Mouse (Mus musculus) T-helper 17 cell (primary cell): ENCODE measurements around the gene Adamts7.

Experiments used
- in situ Hi-C, 2 experiments: fragments of 300-600 bp; cut with MboI, MseI; formaldehyde crosslinking; loops; 1 replicate in 1 of 2; 2 replicates in 1 of 2; pipeline ENCODE4 v1.15.1; 2025; ENCODE audit warnings: high pct_unique_total_duplicates in 2 of 2

The Adamts7 gene

GRCm38 (mm10) chr9:90232781-90233690 is 70.2 kb downstream of the Adamts7 start:
- in situ Hi-C loops, result no loop called here

GRCm38 (mm10) chr9:90233906-90234419 is 71.1 kb downstream of the Adamts7 start:
- in situ Hi-C loops, result no loop called here

- in situ Hi-C loops, result no loop called here
Measured at GRCm38 (mm10) chr9:90234786-90235185, 71.9 kb downstream of the Adamts7 start.

- in situ Hi-C loops, result no loop called here
Measured at GRCm38 (mm10) chr9:90235258-90235882, 72.5 kb downstream of the Adamts7 start.

GRCm38 (mm10) chr9:90236817-90237216 is 73.9 kb downstream of the Adamts7 start:
- in situ Hi-C loops, result no loop called here

- in situ Hi-C loops, result no loop called here
Measured at GRCm38 (mm10) chr9:90237232-90238062, 74.6 kb downstream of the Adamts7 start.

GRCm38 (mm10) chr9:90240560-90240959 is 77.7 kb downstream of the Adamts7 start:
- in situ Hi-C loops, result loop anchor here in 1 of 2 experiments (5.0 kb wide), 1 partner anchor 113 kb away; no protein-coding TSS in a partner anchor

GRCm38 (mm10) chr9:90241041-90241440 is 78.2 kb downstream of the Adamts7 start:
- in situ Hi-C loops, result loop anchor here in 1 of 2 experiments (5.0 kb wide), 1 partner anchor 114 kb away; no protein-coding TSS in a partner anchor

GRCm38 (mm10) chr9:90241618-90242017 is 78.7 kb downstream of the Adamts7 start:
- in situ Hi-C loops, result loop anchor here in 1 of 2 experiments (5.0 kb wide), 1 partner anchor 114 kb away; no protein-coding TSS in a partner anchor

- in situ Hi-C loops, result loop anchor here in 1 of 2 experiments (5.0 kb wide), 1 partner anchor 115 kb away; no protein-coding TSS in a partner anchor
Measured at GRCm38 (mm10) chr9:90242291-90242690, 79.4 kb downstream of the Adamts7 start.

- in situ Hi-C loops, result loop anchor here in 1 of 2 experiments (5.0 kb wide), 1 partner anchor 116 kb away; no protein-coding TSS in a partner anchor
Measured at GRCm38 (mm10) chr9:90242855-90243254, 80.0 kb downstream of the Adamts7 start.

GRCm38 (mm10) chr9:90244301-90245151 is 81.7 kb downstream of the Adamts7 start:
- in situ Hi-C loops, result loop anchor here in 1 of 2 experiments (5.0 kb wide), 1 partner anchor 117 kb away; no protein-coding TSS in a partner anchor

GRCm38 (mm10) chr9:90245206-90245605 is 82.3 kb downstream of the Adamts7 start:
- in situ Hi-C loops, result no loop called here

- in situ Hi-C loops, result no loop called here
Measured at GRCm38 (mm10) chr9:90245781-90246180, 82.9 kb downstream of the Adamts7 start.

GRCm38 (mm10) chr9:90247316-90247715 is 84.4 kb downstream of the Adamts7 start:
- in situ Hi-C loops, result no loop called here

GRCm38 (mm10) chr9:90248326-90248725 is 85.5 kb downstream of the Adamts7 start:
- in situ Hi-C loops, result no loop called here

- in situ Hi-C loops, result no loop called here
Measured at GRCm38 (mm10) chr9:90249036-90249435, 86.2 kb downstream of the Adamts7 start.

GRCm38 (mm10) chr9:90250141-90250775 is 87.4 kb downstream of the Adamts7 start:
- in situ Hi-C loops, result loop anchor here in 1 of 2 experiments (25.0 kb wide), 1 partner anchor 1038 kb away; the partner anchor contains the start of gene Mthfs
